Mouse (Mus musculus) T-cell, adult 66 days (primary cell): Measurements from ENCODE around the gene Mlh1. TPM values are rescaled to one million over a fixed set of nuclear protein-coding genes. Genes with fewer than 3 reads are reported as not detected.

ENCODE experiments used
- total RNA-seq, 2 experiments: library from RNA; stranded (reverse); gene quantifications; 3 replicates in 1 of 2; 4 replicates in 1 of 2; pipeline ENCODE4 v1.2.4; 2023

Mlh1 gene
- 10 to 100 TPM; 40.7 to 49.5 TPM for total RNA-seq

GRCm38 (mm10) chr9:111271434-111272160, at the start of gene Mlh1, which contains the start of gene Epm2aip1:
Gene Mlh1 (minus strand): TSS chr9:111271791.
Gene Epm2aip1 (plus strand): TSS chr9:111271929.

GRCm38 (mm10) chr9:111311031-111311842, 39.6 kb upstream of the Mlh1 start, which contains the start of gene Trank1:
Gene Trank1 (plus strand): TSS chr9:111311739.

Other genes starting within 250 kb of the Mlh1 start
- 1 to 10 TPM; 3.1 to 4.7 TPM for gene Ccrl2, start 214.3 kb downstream of the Mlh1 start, total RNA-seq
- 10 to 100 TPM; 27.0 to 27.1 TPM for gene Lrrfip2, start 154.2 kb downstream of the Mlh1 start, total RNA-seq
- 10 to 100 TPM; 31.3 to 33.1 TPM for gene Epm2aip1, start 138 bp upstream of the Mlh1 start, total RNA-seq
- not detected for gene Trank1, start 39.9 kb upstream of the Mlh1 start, total RNA-seq
- gene Dclk3, start 167.3 kb upstream of the Mlh1 start, total RNA-seq: not detected